Mouse (Mus musculus) midbrain, postnatal 0 days (tissue): ENCODE results near the gene Snrnp25. TPM values are rescaled to one million over a fixed set of nuclear protein-coding genes. Genes with fewer than 3 reads are reported as not detected.

ENCODE experiments used
- ATAC-seq: fragments of 200-750 bp; cut with Nextera tagmentation; 2 replicates; pipeline ENCODE4 v1.8.0; 2017; ENCODE audit warnings: moderate number of reproducible peaks, mild to moderate bottlenecking, moderate TSS enrichment, moderate library complexity; ENCODE audit not compliant: low FRiP score
- DNase-seq: peaks from one replicate; pipeline ENCODE4 v3.0.0-alpha.2; 2015; ENCODE audit warnings: low spot score
- H3K27ac ChIP-seq: fragments of 300-500 bp; sonication (generic); 2 replicates; pipeline ENCODE4 v1.5.1; 2014; ENCODE audit warnings: low read depth, mild to moderate bottlenecking, low read length, mixed read lengths
- H3K27me3 ChIP-seq: fragments of 300-500 bp; sonication (generic); 2 replicates; pipeline ENCODE4 v1.6.1; 2014; ENCODE audit warnings: low read length, control low read depth, mixed read lengths; ENCODE audit not compliant: insufficient read depth
- H3K36me3 ChIP-seq: fragments of 300-500 bp; sonication (generic); 2 replicates; pipeline ENCODE4 v1.6.1; 2014; ENCODE audit warnings: low read length, control low read depth, mixed read lengths; ENCODE audit not compliant: insufficient read depth
- H3K4me1 ChIP-seq: fragments of 300-500 bp; sonication (generic); 2 replicates; pipeline ENCODE4 v1.6.1; 2014; ENCODE audit warnings: mild to moderate bottlenecking, control low read depth, antibody characterized with exemption, low read length, mixed read lengths; ENCODE audit not compliant: insufficient read depth
- H3K4me2 ChIP-seq: fragments of 300-500 bp; sonication (generic); 2 replicates; pipeline ENCODE4 v1.6.1; 2014; ENCODE audit warnings: low read depth, mild to moderate bottlenecking, low read length, mixed read lengths; ENCODE audit not compliant: poor library complexity, severe bottlenecking
- H3K4me3 ChIP-seq: fragments of 300-500 bp; sonication (generic); 2 replicates; pipeline ENCODE4 v1.5.1; 2014; ENCODE audit warnings: low read depth, mild to moderate bottlenecking, low read length, moderate library complexity
- H3K9ac ChIP-seq: fragments of 300-500 bp; sonication (generic); replicated peaks from 2 replicates; pipeline ENCODE4 v1.6.1; 2014; ENCODE audit warnings: mild to moderate bottlenecking, low read length, moderate library complexity, mixed read lengths; ENCODE audit not compliant: poor library complexity, severe bottlenecking
- H3K9me3 ChIP-seq: fragments of 300-500 bp; sonication (generic); 2 replicates; pipeline ENCODE4 v1.6.1; 2016; ENCODE audit warnings: low read length, control low read depth
- CTCF ChIP-seq: IDR thresholded peaks from 2 replicates; pipeline ENCODE4 v1.5.1; 2016; ENCODE audit warnings: antibody characterized with exemption, mild to moderate bottlenecking
- WGBS: fragments of 180-500 bp; shearing (Covaris S2); extraction: QIAGEN DNeasy Blood & Tissue Kit; methylation state at CpG from one replicate; pipeline ENCODE4 v1.1.7; 2014; 5-methylcytosine and 5-hydroxymethylcytosine counted together
- polyA plus RNA-seq: library from polyadenylated mRNA; unstranded; fragments of >200 nt; fragmentation: Nextera tagmentation; extraction: Ambion mirVana; gene quantifications from 2 replicates; pipeline ENCODE4 v1.2.1, GENCODE M21; 2015
- total RNA-seq: library from RNA; depleted of rRNA; stranded (reverse); fragments of >200 nt; gene quantifications from 2 replicates; pipeline ENCODE4 v1.2.3, GENCODE M21; 2014; rRNA removed

Snrnp25 gene
- 13.3 and 23.6 TPM in 2 replicates for total RNA-seq
- 47.8 and 48.9 TPM in 2 replicates for polyA plus RNA-seq

GRCm38 (mm10) chr11:32205058-32205873 is at the start of gene Snrnp25:
Gene Snrnp25, plus strand, starts transcription at chr11:32205415.
- H3K36me3 ChIP-seq: peaks cover 19% of the 10 kb centered on the region
- H3K27me3 ChIP-seq: no peaks in the 10 kb centered on the region
- under 1% methylated on average over 51 of the region's 52 CpGs for WGBS
- no peaks in the 10 kb centered on the region for H3K9me3 ChIP-seq
- peak within 1 kb of the TSS; percentile 76 for H3K4me2 ChIP-seq
- H3K27ac ChIP-seq: no peak within 1 kb of the TSS
- H3K4me1 ChIP-seq: no peaks in the 10 kb centered on the region; the same call in 1 of the 2 replicates
- peak within 1 kb of the TSS; percentile 52 for H3K4me3 ChIP-seq
- ATAC-seq: peak; percentile 100
- peak within 1 kb of the TSS; percentile 54 for H3K9ac ChIP-seq
- TF ChIP-seq CTCF: peak; percentile 60
- DNase-seq: peak; percentile 99

- H3K4me3 ChIP-seq: no peak overlapping the region
- H3K4me1 ChIP-seq: peaks cover 11% of the 10 kb centered on the region; the same call in 1 of the 2 replicates
- no peaks in the 10 kb centered on the region for H3K36me3 ChIP-seq
- TF ChIP-seq CTCF: no peak
- no peaks in the 10 kb centered on the region for H3K27me3 ChIP-seq
- no peak overlapping the region for H3K9ac ChIP-seq
- 63% methylated on average over 7 of the region's 7 CpGs for WGBS
- peak overlapping the region; percentile 68 for H3K27ac ChIP-seq
- H3K4me2 ChIP-seq: no peak overlapping the region
- no peaks in the 10 kb centered on the region for H3K9me3 ChIP-seq
- DNase-seq (no peak), ATAC-seq (no peak)
These were observed 48.2 kb upstream of the Snrnp25 start for GRCm38 (mm10) chr11:32156854-32157630.

- Histone ChIP-seq H3K4me1 (peaks cover 11% of the 10 kb centered on the region; the same call in 1 of the 2 replicates), H3K4me3 (no peak overlapping the region), H3K27me3 (no peaks in the 10 kb centered on the region), H3K27ac (peak overlapping the region; percentile 77), H3K4me2 (peak overlapping the region; percentile 24; the same call in 1 of the 2 replicates), H3K9ac (no peak overlapping the region), H3K9me3 (no peaks in the 10 kb centered on the region), H3K36me3 (no peaks in the 10 kb centered on the region)
- WGBS: 21% methylated on average over 18 of the region's 18 CpGs
- no peak for TF ChIP-seq CTCF
- peak; percentile 41 for ATAC-seq
- DNase-seq: peak; percentile 87
These were observed 47.2 kb upstream of the Snrnp25 start for GRCm38 (mm10) chr11:32157791-32158594.

- Histone ChIP-seq H3K27ac (0 out of 2 replicates have a peak overlapping the region, but pooled peaks have one; percentile 18), H3K36me3 (no peaks in the 10 kb centered on the region), H3K4me1 (peaks cover 11% of the 10 kb centered on the region; the same call in 1 of the 2 replicates), H3K9ac (no peak overlapping the region), H3K27me3 (no peaks in the 10 kb centered on the region), H3K4me3 (no peak overlapping the region), H3K4me2 (no peak overlapping the region), H3K9me3 (no peaks in the 10 kb centered on the region)
- ATAC-seq: no peak
- TF ChIP-seq CTCF: no peak
- 95% methylated on average over 3 of the region's 3 CpGs for WGBS
- no peak for DNase-seq
These were observed 46.0 kb upstream of the Snrnp25 start for GRCm38 (mm10) chr11:32159176-32159575.

- H3K4me1 ChIP-seq: peaks cover 11% of the 10 kb centered on the region; the same call in 1 of the 2 replicates
- no peak for DNase-seq
- no peak for ATAC-seq
- no peaks in the 10 kb centered on the region for H3K27me3 ChIP-seq
- no peak overlapping the region for H3K4me2 ChIP-seq
- no peak for TF ChIP-seq CTCF
- 65% methylated on average over 7 of the region's 7 CpGs for WGBS
- H3K9me3 ChIP-seq: no peaks in the 10 kb centered on the region
- H3K4me3 ChIP-seq: no peak overlapping the region
- no peaks in the 10 kb centered on the region for H3K36me3 ChIP-seq
- peak overlapping the region; percentile 93 for H3K27ac ChIP-seq
- H3K9ac ChIP-seq: 0 out of 2 replicates have a peak overlapping the region, but pooled peaks have one; percentile 24
These were observed 44.9 kb upstream of the Snrnp25 start for GRCm38 (mm10) chr11:32160341-32160740.
